21 mouse cellular contexts compared by ENCODE assay signal in the genomic region with DNA sequence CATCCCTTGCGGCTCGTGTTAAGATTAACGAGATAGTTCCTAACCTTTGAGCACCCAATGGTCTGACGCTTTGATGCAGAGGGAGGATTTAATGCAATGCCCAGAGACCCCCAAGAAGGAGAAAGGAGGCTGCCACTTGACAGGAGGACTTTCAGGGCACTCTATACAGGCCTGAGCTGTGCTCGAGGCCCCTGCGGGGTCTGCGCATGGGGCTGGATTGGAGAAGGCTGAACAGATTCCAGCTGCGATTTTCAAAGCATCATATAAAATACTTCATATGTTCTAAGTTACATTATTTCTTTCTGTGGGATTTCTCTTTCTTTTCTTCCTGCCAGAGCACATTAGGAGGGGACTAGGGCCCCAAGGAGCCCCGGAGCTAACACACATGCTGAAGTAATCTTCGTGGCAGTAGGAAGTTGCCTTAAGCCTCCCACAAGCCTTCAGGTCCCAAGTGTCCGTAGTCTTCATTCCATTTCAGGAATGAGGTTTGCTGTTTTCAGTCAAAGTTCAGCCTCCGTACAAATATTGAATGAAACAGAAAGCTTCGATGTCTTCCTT.
DNase-seq lines count a peak whose midpoint lies in the region; ATAC-seq lines count a peak whose summit lies in the region.
"Had no signal": no experiment of that assay in that cellular context is flagged by ENCODE, and none has a peak within 500 bp of the region (broad histone marks: within the 10 kb centered on the region; RNA-seq: fewer than 3 reads in every experiment).

No protein-coding gene starts in this region.

- DNase-seq in limb, embryonic 10.5 days (ENCODE audit: low spot score): no peak
- no peak for DNase-seq in right cerebral cortex, adult 18-20 months
- DNase-seq in ovary, postnatal 10 days (ENCODE audit: low spot score): no peak
- DNase-seq: adrenal gland, adult 2 months; adrenal gland, postnatal 36 days; cerebellum, adult 11 months; cerebellum, adult 8-10 months; cerebellum, postnatal 14 days; gastrocnemius, postnatal 10 days; heart, adult 2 months; heart, postnatal 14 days had no signal

- H3K9ac ChIP-seq in limb, embryonic 12.5 days (replicated peaks): no peak overlapping the region
- H3K9ac ChIP-seq in embryonic facial prominence, embryonic 13.5 days: no peak overlapping the region
- H3K9ac ChIP-seq in limb, embryonic 13.5 days: no peak overlapping the region
- H3K9ac ChIP-seq: forebrain, embryonic 15.5 days; heart, embryonic 15.5 days; hindbrain, embryonic 13.5 days had no signal

- 74% methylated on average over 13 of the region's 13 CpGs for WGBS in limb, embryonic 12.5 days
- 94% methylated on average over 13 of the region's 13 CpGs for WGBS in limb, embryonic 10.5 days
- WGBS in embryonic facial prominence, embryonic 13.5 days: 44% methylated on average over 13 of the region's 13 CpGs
- 55% methylated on average over 13 of the region's 13 CpGs for WGBS in limb, embryonic 13.5 days

- no peak overlapping the region for H3K4me3 ChIP-seq in limb, embryonic 12.5 days (replicated peaks)
- no peak overlapping the region for H3K4me3 ChIP-seq in limb, embryonic 10.5 days
- H3K4me3 ChIP-seq in embryonic facial prominence, embryonic 13.5 days: no peak overlapping the region
- no peak overlapping the region for H3K4me3 ChIP-seq in limb, embryonic 13.5 days
- H3K4me3 ChIP-seq: erythroblast, embryonic 14.5 days; forebrain, embryonic 10.5 days; forebrain, embryonic 15.5 days; heart, adult 2 months; heart, embryonic 15.5 days; hindbrain, embryonic 13.5 days had no signal

- H3K27me3 ChIP-seq in limb, embryonic 12.5 days: no peaks in the 10 kb centered on the region
- no peaks in the 10 kb centered on the region for H3K27me3 ChIP-seq in limb, embryonic 10.5 days (ENCODE audit: low read depth, poor library complexity, severe bottlenecking)
- no peaks in the 10 kb centered on the region for H3K27me3 ChIP-seq in embryonic facial prominence, embryonic 13.5 days
- H3K27me3 ChIP-seq in limb, embryonic 13.5 days: no peaks in the 10 kb centered on the region
- H3K27me3 ChIP-seq: forebrain, embryonic 15.5 days; heart, embryonic 15.5 days; hindbrain, embryonic 13.5 days had no signal

- H3K4me2 ChIP-seq in limb, embryonic 12.5 days: no peak overlapping the region
- peak overlapping the region; percentile 40 for H3K4me2 ChIP-seq in embryonic facial prominence, embryonic 13.5 days
- H3K4me2 ChIP-seq in limb, embryonic 13.5 days (replicated peaks): 0 out of 2 replicates have a peak overlapping the region, but pooled peaks have one; percentile 28
- H3K4me2 ChIP-seq: forebrain, embryonic 15.5 days; heart, embryonic 11.5 days; heart, embryonic 15.5 days; hindbrain, embryonic 13.5 days had no signal

- ATAC-seq in limb, embryonic 12.5 days (ENCODE audit: insufficient number of reproducible peaks, insufficient read depth, low FRiP score, low TSS enrichment, low read depth): no peak; the same call in 1 of the 2 replicates
- peak; percentile 45; the same call in 1 of the 2 replicates for ATAC-seq in embryonic facial prominence, embryonic 13.5 days (ENCODE audit: insufficient number of reproducible peaks, insufficient read depth, low FRiP score, low TSS enrichment, low read depth)
- ATAC-seq in limb, embryonic 13.5 days (ENCODE audit: low FRiP score, low read depth): peak; percentile 84
- ATAC-seq: forebrain, embryonic 15.5 days; hindbrain, postnatal 0 days had no signal

- peaks cover 31% of the 10 kb centered on the region for H3K36me3 ChIP-seq in limb, embryonic 12.5 days
- H3K36me3 ChIP-seq in limb, embryonic 10.5 days: peaks cover 32% of the 10 kb centered on the region
- peaks cover 16% of the 10 kb centered on the region for H3K36me3 ChIP-seq in embryonic facial prominence, embryonic 13.5 days
- H3K36me3 ChIP-seq in limb, embryonic 13.5 days: peaks cover 32% of the 10 kb centered on the region
- H3K36me3 ChIP-seq: forebrain, embryonic 15.5 days; heart, embryonic 15.5 days; hindbrain, embryonic 13.5 days had no signal

- no peaks in the 10 kb centered on the region for H3K9me3 ChIP-seq in limb, embryonic 12.5 days
- H3K9me3 ChIP-seq in limb, embryonic 10.5 days (replicated peaks): no peaks in the 10 kb centered on the region
- H3K9me3 ChIP-seq in embryonic facial prominence, embryonic 13.5 days: no peaks in the 10 kb centered on the region
- no peaks in the 10 kb centered on the region for H3K9me3 ChIP-seq in limb, embryonic 13.5 days
- H3K9me3 ChIP-seq: forebrain, embryonic 10.5 days; forebrain, embryonic 15.5 days; heart, embryonic 15.5 days; hindbrain, embryonic 13.5 days had no signal

- H3K27ac ChIP-seq in limb, embryonic 12.5 days: peak overlapping the region; percentile 74
- H3K27ac ChIP-seq in limb, embryonic 10.5 days: no peak overlapping the region
- H3K27ac ChIP-seq in embryonic facial prominence, embryonic 13.5 days: peak overlapping the region; percentile 86
- H3K27ac ChIP-seq in limb, embryonic 13.5 days: peak overlapping the region; percentile 79
- H3K27ac ChIP-seq: forebrain, embryonic 10.5 days; forebrain, embryonic 15.5 days; heart, adult 2 months; heart, embryonic 15.5 days; hindbrain, embryonic 13.5 days; hindbrain, postnatal 0 days had no signal

- peaks cover 29% of the 10 kb centered on the region for H3K4me1 ChIP-seq in limb, embryonic 12.5 days (replicated peaks)
- H3K4me1 ChIP-seq in limb, embryonic 10.5 days: peaks cover 10% of the 10 kb centered on the region
- peaks cover 48% of the 10 kb centered on the region for H3K4me1 ChIP-seq in embryonic facial prominence, embryonic 13.5 days
- peaks cover 42% of the 10 kb centered on the region for H3K4me1 ChIP-seq in limb, embryonic 13.5 days
- H3K4me1 ChIP-seq: forebrain, embryonic 10.5 days had no signal
